Mouse (Mus musculus) myocyte (in vitro differentiated cells): ENCODE measurements around the gene Ptprd.

ENCODE experiments used
- CEBPB ChIP-seq: IDR thresholded peaks from 2 replicates; pipeline ENCODE4 v1.6.1; 2011; ENCODE audit warnings: mild to moderate bottlenecking, moderate library complexity; ENCODE audit not compliant: poor library complexity, insufficient read depth, severe bottlenecking
- E2F4 ChIP-seq: IDR thresholded peaks from one replicate; pipeline ENCODE4 v1.6.1; 2011; ENCODE audit warnings: mild to moderate bottlenecking, control low read depth, moderate library complexity; ENCODE audit not compliant: insufficient read depth
- MAX ChIP-seq: IDR thresholded peaks from one replicate; pipeline ENCODE4 v1.6.1; 2011; ENCODE audit warnings: low read depth, mild to moderate bottlenecking, control low read depth
- MYOD1 ChIP-seq, 3 experiments: IDR thresholded peaks; one replicate each; pipeline ENCODE4 v1.6.1; 2011; ENCODE audit warnings: control low read depth in 2 of 3, low read depth in 2 of 3, mild to moderate bottlenecking in 2 of 3, moderate library complexity in 1 of 3; ENCODE audit not compliant: insufficient read length in 2 of 3, control insufficient read depth in 1 of 3
- MYOG ChIP-seq, 3 experiments: IDR thresholded peaks; one replicate each; pipeline ENCODE4 v1.6.1; 2011; ENCODE audit warnings: control low read depth in 2 of 3, low read depth in 2 of 3, mild to moderate bottlenecking in 2 of 3; ENCODE audit not compliant: insufficient read length in 2 of 3, control insufficient read depth in 1 of 3, insufficient read depth in 1 of 3
- POLR2A ChIP-seq: IDR thresholded peaks from one replicate; pipeline ENCODE4 v1.6.1; 2011; ENCODE audit warnings: low read depth, mild to moderate bottlenecking, control low read depth, moderate library complexity; ENCODE audit not compliant: insufficient read length
- POLR2AphosphoS2 ChIP-seq: IDR thresholded peaks from one replicate; pipeline ENCODE4 v1.6.1; 2011; ENCODE audit warnings: low read depth, control low read depth; ENCODE audit not compliant: insufficient read length
- REST ChIP-seq: IDR thresholded peaks from one replicate; pipeline ENCODE4 v1.6.1; 2011; ENCODE audit warnings: mild to moderate bottlenecking, control low read depth, moderate library complexity; ENCODE audit not compliant: insufficient read depth, insufficient read length
- TCF12 ChIP-seq: IDR thresholded peaks from one replicate; pipeline ENCODE4 v1.6.1; 2011; ENCODE audit warnings: mild to moderate bottlenecking, control low read depth; ENCODE audit not compliant: poor library complexity, insufficient read depth, severe bottlenecking
- USF1 ChIP-seq: IDR thresholded peaks from one replicate; pipeline ENCODE4 v1.6.1; 2011; ENCODE audit warnings: low read depth, mild to moderate bottlenecking, control low read depth, moderate library complexity

GRCm38 (mm10) chr4:75961865-75962264, 2249.9 kb downstream of the Ptprd start:
- TF ChIP-seq POLR2A (no peak), USF1 (no peak), MAX (no peak), MYOD1 (IDR thresholded peaks at IDR 0.05; ENCODE audit: control insufficient read depth in 1 of 3, insufficient read length in 2 of 3, low read depth in 2 of 3) (no peak), MYOG (IDR thresholded peaks at IDR 0.05; ENCODE audit: control insufficient read depth in 1 of 3, insufficient read depth in 1 of 3, insufficient read length in 2 of 3, low read depth in 2 of 3) (no peak), REST (no peak), CEBPB (no peak), E2F4 (no peak), TCF12 (no peak), POLR2AphosphoS2 (no peak)
